Mouse (Mus musculus) ovary, adult 18-20 months (tissue): ENCODE measurements around the gene Ccdc58.
"Not testable (repeated sequence)": the region's sequence is repeated elsewhere in the genome, so short reads cannot be mapped to it uniquely, and the experiment has no call there.

ENCODE experiments used
- DNase-seq: peaks from one replicate; pipeline ENCODE4 v3.0.0; 2022; ENCODE audit warnings: low spot score, mixed read lengths

The Ccdc58 gene

DNA sequence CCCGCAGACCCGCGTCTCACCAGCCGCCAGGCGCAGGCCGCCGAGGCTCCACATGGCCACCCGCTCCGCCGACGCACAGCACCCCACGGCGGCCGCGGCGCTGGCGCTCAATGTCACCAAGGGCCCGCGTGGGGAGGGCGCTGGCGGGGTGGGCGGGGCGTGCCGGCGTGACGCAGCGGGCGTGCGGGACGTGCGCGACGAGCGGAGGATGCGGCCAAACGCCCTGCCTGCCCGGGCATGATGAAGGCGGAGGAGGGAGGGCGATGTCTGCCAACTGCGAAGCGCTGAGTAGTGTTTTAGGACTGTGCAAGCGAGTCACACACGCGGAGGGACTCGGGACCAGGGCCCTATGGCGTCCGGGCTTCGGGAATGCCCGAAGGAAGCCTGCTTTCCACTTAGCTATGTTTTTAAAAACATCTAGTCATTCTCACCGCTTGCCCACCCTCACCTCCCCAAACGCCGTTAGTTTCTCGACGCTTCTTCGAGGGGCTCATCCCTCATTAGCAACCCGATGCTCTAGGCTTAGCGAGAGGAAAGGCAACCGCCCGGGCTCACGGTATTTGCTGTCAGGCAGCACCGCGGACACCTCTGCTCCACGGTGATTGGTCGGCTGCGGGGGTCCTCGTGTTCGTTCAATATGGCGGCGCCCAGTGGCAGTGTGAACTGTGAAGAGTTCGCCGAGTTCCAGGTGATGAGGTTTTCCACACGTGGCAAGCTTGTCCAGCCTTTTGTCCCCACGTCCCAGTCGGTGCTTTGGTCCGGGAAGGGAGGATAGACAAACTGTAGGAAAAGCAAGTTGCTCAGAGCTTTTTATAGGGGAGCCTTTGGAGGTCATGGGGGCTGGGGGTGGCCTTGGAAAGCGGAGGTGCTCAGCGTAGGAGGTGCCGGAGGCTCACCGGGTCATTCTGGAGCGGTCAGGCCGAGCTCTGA lies at the start of gene Ccdc58, which contains the start of gene Fam162a:
Ccdc58 (plus strand) TSS at position 236 of the 930 bp plus-strand sequence.
Fam162a (minus strand) TSS at position 145 of the 930 bp plus-strand sequence.
- peak; percentile 85 for DNase-seq

DNA sequence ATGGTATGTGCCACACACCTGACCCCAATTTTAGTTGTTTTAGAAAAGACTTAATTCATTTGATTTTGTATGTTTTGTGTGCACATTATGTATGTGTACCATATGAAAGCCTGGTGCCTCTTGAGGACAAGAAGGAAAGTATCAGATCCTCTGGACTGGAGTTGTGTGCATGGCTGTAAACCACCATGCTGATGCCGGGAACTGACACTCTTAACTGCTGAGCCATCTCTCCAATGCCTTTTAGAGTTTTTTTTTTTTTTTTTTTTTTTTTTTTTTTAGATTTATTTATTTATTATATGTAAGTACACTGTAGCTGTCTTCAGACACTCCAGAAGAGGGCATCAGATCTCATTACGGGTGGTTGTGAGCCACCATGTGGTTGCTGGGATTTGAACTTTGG lies 43.4 kb upstream of the Ccdc58 start:
- not testable (repeated sequence) for DNase-seq

DNA sequence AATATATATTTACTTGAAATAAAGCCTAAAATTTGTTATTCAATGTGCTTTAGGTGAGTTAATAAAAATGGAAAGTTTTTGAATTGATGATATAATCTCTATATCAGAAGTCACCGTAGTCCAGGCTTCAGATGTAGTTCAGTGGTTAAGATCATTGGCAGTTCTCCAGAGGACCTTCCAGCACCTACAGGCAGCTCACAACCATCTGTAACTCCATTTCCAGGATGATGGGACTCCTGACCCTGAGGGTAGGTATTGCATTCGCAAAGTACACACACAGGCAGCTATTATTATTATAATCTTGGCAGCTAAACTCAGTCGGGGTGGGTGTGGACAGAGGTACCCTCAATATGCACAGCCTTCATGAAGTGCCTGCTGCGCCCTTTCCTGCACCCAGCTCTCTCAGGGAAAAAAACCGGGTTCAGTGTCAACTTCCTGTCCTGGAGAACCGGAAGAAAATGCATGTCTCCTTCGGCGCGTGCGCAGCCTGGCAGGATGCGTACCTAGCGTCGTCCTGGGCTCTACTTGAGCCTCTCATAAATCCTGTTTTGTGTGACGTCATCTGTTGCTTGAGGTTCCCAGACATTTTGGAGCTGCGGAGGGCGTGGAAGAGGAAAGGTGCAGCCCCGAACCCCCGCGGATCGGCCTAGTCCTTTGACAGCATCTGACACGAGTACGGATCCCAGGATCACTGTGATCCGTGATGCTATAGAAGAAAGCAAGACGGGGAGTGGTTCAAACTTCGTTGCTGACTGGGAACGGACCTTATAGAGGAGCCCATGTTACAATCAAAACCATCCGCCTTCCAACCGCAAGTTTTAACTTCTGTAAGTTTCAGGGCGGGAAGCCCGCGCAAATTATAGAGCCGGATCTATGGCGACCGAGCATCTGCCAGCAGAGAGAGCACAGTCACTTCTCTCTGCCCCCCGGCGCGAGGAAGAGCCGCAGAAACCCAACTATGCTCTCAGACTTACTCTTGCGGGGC lies 30.6 kb upstream of the Ccdc58 start, which contains the start of gene Wdr5b:
Wdr5b (plus strand) TSS at position 551 of the 985 bp plus-strand sequence.
- peak; percentile 92 for DNase-seq

DNA sequence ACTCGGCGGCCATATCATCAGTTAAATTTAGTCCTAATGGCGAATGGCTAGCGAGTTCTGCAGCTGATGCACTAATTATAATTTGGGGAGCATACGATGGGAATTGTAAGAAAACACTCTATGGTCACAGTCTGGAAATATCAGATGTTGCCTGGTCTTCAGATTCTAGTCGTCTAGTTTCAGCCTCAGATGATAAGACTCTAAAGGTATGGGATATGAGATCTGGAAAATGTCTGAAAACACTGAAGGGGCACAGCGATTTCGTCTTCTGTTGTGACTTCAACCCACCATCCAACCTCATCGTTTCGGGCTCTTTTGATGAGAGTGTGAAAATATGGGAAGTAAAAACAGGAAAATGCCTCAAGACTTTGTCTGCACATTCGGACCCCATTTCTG lies 29.9 kb upstream of the Ccdc58 start:
- no peak for DNase-seq

DNA sequence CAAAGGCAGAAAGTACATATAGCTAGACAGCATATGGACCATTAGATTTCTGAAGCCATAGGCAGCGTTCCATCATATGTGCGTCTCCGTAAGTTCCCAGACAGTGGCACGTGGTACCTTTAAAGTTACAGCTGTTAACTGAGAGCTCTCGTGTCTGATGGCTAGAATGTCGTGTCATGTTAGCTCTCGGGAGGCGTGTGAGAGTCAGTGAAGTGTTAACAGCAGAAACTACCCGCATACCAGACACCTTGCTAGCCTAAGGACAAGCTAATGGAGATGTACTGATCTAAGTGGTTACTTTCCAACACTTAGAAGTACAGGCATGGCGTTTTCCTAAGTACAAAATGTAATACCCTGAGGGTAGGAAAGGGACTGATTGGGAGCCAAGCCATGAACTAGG lies 28.4 kb upstream of the Ccdc58 start:
- DNase-seq, result no peak

DNA sequence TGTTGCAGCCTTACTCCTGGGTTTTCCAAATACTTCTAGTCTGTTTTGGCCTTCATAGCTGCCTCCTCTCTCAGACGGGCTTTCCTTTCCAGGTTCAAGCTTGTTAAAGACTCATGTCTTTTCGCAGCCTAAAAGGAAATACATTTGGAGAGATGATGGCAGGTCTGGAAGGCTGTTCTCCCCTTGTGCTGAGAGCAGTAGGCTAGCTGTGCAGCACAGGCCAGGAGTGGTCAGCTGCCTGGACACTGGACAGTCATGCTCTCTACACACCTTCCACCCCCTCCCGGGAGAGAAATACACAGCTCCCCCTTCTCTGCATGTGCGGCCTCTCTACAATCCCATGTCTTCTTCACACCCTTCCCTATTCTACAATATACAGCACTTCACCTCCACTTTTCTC lies 27.5 kb upstream of the Ccdc58 start:
- no peak for DNase-seq

DNA sequence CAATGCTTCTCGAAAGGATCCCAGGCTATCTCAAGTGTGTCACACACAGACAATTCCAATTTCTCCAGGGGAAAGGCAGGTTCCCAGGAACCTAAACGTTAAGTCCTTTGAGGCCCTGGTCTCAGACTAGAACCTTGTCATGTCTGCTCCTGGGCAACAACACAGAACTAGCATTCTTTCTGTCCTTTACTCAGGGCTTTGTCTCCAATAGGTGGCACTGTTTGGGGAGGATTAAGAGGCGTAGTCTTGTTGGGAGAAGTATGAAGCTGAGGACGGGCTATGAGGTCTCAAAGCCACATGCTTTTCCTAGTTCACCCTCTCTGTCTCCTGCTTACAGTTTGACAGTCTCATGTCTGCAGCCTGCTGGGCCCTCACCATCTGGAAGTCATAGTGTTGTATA lies 23.9 kb upstream of the Ccdc58 start:
- no peak for DNase-seq

DNA sequence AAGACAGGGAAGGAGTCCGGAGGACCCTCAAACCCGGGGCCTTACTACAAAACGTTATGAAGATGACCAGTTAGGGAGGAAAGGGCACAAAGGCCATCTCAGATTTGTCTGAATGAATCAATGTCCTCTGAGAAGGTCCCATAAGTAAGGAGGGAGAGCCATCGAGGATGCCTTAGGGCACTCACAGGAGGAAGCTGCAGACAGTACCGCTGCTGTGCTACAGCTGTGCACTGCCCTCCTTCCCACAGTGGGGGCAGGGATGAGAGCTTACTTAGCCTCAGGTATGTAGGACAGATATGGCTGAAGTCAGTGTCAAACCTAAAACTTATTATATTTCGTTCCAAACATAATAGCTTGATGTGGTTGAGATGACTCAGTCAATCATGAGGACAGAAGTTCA lies 20.0 kb upstream of the Ccdc58 start:
- DNase-seq, result no peak

DNA sequence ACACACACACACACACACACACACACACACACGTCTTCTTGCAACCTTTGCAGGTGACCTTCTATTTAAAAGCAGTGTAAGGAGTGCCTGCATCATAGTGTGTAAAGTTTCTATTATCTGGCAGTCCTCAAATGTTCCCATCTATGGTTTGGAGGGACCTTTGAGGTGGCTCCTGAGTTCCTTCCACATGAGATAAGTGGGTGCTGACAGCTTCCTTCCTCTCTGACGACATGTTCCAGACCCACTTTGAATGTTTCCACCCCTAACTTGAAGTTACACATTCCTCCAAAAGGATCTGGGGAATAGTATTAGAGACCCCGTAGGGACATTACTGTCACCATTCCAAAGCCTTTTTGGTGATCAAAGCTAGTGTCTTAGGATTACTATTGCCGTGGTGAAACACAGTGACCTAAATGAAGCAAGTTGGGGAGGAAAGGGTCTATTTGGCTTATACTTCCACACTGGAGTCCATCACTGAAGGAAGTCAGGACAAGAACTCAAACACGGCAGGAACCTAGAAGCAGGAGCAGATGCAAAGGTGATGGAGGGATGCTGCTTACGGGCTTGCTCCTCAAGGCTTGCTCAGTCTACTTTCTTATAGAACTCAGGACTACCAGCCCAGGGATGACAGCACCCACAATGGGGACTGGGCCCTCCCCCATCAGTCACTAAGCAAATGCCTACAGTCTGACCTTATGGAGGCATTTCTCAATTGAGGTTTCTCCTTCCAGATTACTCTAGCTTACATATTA lies 17.8 kb upstream of the Ccdc58 start:
- DNase-seq, result no peak

DNA sequence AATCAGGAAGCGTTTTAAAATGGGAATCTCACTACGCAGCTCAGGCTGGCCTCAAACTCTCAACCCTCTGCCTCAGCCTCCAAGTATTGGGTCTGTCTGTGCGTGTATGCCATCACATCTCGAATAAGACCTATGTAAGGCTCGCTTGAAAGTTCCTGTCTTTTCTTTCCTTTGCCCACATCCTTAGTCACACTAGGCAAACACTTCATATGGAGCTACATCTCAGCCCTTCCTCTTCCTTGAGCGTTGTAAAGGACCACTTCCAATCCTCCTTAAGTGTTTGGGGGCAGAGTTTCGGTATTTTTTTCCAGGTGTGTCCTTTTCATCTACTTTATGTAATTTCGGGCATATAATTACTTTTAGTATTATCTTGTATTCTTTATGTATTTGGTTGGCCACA lies 16.6 kb upstream of the Ccdc58 start:
- no peak for DNase-seq

DNA sequence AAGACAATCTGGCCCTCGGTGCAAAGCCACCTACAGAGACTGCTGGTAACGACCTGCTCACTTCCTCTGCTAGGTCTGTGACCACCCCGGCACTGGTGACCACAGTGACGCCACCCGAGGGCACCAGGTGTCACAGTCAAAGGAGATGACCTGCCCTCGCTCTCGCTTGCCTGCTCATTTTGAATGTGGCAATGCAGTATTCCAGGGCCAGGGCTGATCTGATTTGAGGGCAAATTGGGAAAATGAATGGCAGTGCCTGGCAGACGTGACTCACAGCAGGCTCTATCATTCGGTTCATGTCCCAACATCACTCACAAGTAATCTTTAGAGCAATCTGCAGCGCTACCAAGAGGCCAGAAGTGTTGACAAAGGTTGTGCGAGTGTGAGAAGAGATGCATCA lies 15.1 kb upstream of the Ccdc58 start:
- no peak for DNase-seq

DNA sequence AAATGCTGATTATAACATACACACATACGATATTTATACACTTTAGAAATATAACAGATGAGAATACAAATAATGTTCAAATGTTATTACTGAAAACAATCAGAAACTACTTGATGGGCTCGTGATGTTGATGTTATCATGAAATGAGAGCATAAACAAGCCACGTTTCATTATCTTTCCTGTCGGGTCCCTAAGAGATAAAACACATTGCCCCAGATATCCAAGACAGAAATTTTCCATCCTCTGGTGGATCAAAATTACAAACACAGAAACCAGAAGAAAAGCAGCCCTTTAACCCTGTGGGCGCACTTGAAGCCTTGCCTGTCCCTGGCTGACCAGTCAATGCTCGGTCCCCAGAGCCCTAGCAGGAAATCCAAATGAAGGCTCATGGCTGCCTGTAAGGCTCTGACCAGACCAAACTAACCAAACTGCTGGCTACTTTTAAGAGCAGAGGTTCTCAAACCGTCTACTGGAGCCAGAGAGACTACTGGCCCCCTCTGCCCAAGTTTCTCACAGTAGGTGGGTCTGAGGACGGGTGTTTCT lies 13.5 kb upstream of the Ccdc58 start:
- DNase-seq, result no peak

DNA sequence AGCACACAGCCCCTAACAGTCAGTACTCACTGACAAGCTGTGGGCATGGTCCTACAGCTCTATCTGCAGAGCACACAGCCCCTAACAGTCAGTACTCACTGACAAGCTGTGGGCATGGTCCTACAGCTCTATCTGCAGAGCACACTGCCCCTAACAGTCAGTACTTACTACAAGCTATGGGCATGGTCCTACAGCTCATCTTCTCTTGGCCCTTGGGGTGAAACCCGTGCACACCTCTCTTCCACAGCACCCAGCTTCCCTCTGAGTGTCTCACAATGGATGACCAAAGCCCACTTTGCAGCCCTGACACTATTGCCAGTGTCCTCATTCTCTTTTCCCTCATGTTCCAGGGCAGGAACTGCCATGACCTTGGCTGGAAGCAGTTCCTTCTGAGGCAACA lies 9.0 kb upstream of the Ccdc58 start:
- DNase-seq, result not testable (repeated sequence)

DNA sequence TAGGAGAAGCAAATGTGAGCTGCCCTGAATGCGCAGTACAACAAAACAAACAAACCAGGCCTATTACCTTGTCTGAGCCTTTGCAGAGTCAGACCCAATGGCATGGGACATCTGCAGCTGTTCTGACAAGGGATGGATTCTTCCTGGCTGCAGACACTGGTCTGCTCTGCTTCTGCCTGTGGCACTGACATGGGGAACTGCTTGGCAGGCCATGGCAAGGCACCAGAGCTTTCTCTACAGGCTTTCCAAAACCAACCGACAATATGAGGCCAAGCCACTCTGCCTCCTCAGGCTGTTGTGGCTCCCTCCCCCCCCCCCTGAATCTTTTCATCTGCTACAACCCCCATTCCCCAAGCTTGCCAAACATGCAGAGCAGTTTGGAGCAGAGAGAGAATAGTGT lies 8.2 kb upstream of the Ccdc58 start:
- no peak for DNase-seq

DNA sequence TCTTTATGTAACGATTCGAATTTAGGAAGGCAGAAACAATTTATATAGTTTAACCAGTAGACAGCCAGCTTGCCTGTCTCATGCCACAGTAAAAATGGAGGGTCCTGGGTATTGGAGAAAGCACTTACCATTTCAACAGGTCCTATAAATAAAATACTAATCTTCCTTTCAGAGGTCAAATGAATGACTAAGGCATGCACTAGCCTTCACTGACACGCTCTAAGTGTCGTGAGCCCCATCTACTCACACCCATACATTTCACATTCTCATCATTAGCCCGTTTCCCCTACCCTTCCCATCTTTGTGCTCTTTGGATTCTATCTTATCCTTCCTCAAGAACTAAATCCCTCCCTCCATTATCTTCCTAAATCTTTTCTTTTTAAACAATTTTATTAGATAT lies 6.6 kb upstream of the Ccdc58 start:
- no peak for DNase-seq

DNA sequence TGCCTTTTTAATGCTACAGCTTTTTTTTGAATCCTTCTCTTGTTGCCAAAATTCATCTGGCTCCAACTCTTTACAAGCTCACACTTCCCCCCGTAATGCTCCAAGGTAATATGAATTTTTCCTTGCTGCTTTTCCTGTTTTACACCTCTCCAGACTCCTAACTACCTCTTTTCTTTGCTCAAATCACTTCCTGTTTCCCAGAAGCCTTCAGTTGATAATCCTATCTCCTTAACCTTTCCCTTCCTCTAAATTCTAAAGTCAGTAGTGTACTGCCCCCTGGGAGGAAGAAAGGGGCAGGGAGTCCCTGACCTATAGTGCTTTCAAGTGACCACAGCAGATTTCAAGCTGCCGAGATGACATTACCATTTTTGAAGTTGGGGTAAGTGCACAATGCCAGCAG lies 3.8 kb upstream of the Ccdc58 start:
- no peak for DNase-seq

DNA sequence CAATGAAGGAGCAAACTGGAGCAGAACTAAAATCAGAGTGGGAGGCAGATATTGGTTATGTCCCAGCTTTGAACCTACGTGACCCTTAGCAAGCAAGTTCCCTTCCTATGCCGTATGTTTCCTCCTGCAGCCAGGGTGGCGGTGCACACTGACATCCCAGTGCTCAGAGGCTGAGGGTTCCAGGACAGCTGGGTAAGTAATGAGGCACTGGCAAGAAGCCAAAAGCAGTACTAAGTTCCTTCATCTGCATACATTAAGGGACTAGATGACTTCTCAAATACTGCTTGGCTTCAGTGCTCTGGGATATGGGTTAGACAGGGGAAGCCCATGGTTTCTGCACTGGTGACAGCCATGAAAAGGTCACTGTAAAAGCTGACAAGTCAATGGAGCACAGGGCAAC lies 3.1 kb upstream of the Ccdc58 start:
- DNase-seq, result no peak

DNA sequence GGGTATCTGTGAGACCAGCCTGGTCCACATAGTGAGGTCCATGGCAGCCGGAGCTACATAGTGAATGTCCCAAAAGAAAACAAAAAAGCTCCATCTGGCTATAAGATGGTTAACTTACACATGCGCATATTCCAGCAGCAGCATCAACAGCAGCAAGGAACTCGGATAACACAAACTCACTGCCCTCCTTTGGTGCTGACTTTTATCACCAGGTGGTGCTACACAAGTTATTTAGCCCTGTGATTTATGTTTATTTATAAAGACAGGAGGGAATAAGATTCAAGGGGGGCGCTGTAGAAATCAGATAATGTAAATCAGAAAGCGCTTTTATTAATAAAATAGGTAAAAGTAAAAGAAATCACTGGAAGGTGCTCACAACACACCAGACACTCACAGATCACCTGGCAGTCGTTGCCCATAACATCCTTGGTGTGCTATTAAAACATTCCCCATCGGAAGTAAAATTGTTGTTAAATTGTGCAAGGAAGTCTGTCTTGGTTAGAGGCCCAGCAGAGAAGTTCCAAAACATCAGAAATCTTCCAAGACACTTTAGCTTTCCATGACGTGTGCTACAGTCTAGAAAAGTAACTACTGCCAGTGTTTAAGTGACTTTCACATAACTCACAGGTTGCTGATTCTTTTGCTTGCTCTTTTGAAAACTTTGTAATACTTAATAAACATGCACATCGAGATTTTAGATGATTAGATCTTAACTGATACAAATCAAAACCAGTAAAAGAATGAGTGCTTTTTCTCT lies 1.5 kb upstream of the Ccdc58 start:
- no peak for DNase-seq

DNA sequence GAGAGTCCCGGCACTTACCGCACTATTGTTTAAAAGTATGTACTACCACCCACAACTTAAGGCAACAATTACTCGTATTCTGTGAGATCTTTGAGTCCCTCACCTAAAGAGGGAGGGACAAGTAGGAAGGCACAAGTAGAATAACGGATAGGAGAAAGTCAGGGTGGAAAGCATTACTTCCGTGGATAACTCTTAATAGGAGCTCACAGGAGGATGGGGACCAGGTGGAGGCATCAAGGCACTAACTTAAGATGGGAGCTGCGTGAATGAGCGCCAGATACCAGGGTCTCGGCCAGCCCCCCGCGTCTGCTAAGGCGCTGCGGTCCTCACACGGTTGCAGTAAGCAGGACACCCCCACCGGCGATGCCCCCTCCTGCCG lies 425 bp upstream of the Ccdc58 start:
- DNase-seq, result no peak

DNA sequence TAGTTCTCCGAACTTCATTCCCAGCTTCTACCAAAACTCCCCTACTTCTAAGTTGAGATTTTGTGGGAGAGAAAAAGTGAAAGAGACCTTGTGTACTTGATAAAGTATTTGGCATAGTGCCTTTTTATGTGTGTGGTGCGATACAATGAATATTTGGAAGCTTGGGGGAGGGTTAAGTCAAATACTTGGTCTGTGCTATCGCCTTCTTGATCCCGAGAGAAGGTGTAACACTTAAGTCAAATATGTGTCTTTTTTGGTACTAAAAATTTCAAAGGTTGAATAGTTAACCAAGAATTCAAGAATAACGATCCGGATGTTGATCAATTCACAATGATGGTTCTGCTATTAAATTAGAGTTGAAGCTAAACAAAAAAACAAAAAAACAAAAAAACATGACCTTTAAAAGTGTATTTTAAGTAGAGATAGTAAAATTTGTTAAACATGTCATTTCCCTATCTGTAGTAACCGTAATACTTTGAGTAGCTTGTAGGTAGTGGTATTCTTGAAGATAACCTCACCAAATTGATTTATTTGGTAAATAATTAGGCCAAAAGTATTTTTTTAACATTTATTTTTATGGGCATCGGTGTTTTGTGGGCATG lies 1.0 kb downstream of the Ccdc58 start:
- DNase-seq, result no peak
